Mouse (Mus musculus) naive thymus-derived CD4-positive, alpha-beta T cell, adult 2 months (primary cell): ENCODE data around the gene Gm17949.

ENCODE experiments used
- DNase-seq: peaks from one replicate; pipeline ENCODE4 v3.0.0-alpha.2; 2011; ENCODE audit warnings: low read depth

Gm17949 gene

GRCm38 (mm10) chr17:57011236-57012141 lies at the start of gene Gm17949, which contains the start of gene Gtf2f1:
TSS of gene Gm17949 (plus strand) at chr17:57011469.
TSS of gene Gtf2f1 (minus strand) at chr17:57011288.
- peak; percentile 100 for DNase-seq

GRCm38 (mm10) chr17:56961880-56962279 lies 49.4 kb upstream of the Gm17949 start:
- DNase-seq: no peak

GRCm38 (mm10) chr17:56962642-56963405 lies 48.4 kb upstream of the Gm17949 start:
- DNase-seq: no peak

- no peak for DNase-seq
These were observed 47.6 kb upstream of the Gm17949 start for GRCm38 (mm10) chr17:56963646-56964045.

GRCm38 (mm10) chr17:56969321-56969720 lies 41.9 kb upstream of the Gm17949 start:
- no peak for DNase-seq

- DNase-seq: no peak
These were observed 41.2 kb upstream of the Gm17949 start for GRCm38 (mm10) chr17:56970081-56970480.

DNA sequence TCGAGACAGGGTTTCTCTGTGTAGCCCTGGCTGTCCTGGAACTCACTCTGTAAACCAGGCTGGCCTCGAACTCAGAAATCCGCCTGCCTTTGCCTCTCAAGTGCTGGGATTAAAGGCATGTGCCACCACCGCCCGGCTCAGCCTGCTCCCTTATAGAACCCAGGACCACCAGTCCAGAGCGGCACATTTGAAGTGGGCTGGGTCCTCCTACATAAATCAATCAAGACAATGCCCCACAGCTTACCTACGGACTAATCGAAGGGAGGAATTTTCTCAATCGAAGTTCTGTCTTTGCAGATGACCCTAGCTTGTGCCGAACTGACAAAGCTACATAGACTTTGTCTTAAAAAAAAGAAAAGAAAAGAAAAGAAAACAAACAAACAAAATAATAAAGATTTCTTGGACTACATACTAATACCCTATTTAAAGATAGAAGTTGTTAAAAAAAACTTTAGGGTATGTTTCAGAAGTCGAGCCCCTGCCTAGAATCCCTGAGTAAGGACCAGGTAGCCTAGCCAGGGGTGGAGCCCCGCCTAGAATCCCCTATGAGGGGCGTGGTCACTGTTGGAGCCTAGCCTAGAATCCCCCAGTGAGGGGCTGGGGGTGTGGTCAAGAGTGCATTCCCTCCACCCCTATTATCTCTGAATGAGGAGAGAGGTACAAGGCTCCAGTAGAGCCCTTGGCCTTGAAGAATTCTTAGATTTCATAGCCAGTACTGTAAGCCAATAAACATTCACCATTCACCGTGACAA lies 37.1 kb upstream of the Gm17949 start:
- DNase-seq: no peak

GRCm38 (mm10) chr17:56974708-56975240 lies 36.5 kb upstream of the Gm17949 start:
- DNase-seq: no peak

- DNase-seq: no peak
These were observed 35.9 kb upstream of the Gm17949 start for GRCm38 (mm10) chr17:56975391-56975790.

DNA sequence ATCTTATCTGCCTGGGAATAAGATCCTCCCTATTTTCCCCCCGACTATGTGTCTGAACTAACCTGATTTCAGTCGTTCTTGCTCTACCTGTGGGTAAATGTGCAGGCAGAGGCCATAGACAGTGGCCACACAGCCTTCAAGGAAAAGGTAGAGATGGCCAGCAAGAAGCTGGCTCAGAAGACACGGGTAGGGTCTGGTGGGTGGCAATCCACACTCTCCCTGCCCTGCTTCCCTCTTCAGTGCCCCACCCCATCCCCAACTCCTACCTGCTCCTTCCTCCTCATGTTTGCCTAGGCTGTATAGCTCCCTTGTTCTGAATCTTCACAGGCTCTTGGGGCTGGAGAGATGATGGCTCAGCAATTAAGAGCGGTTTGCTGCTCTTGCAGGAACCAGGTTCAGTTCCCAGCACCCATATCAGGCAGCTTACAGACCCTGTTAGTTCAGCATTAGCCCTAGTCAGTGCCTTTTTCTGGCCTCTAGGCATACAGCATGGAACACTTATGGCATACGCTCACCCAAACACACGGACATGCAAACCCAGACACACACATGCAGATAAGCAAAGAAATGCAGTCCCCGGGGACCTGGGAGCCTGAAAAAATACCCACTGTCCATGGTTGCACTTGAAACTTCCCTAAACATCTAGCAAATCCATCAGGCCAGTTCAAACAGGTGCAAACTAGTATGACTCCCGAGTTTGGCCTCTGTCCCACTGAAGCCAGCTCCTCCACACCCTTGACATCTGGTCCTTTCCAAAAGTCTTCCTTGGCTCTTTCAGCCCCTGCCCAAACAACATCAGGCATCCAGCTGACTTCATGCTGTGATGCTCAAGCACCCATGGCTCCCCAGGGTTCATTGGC lies 34.5 kb upstream of the Gm17949 start:
- no peak for DNase-seq

- no peak for DNase-seq
These were observed 31.7 kb upstream of the Gm17949 start for GRCm38 (mm10) chr17:56979524-56979923.

- no peak for DNase-seq
These were observed 30.2 kb upstream of the Gm17949 start for GRCm38 (mm10) chr17:56981049-56981448.

DNA sequence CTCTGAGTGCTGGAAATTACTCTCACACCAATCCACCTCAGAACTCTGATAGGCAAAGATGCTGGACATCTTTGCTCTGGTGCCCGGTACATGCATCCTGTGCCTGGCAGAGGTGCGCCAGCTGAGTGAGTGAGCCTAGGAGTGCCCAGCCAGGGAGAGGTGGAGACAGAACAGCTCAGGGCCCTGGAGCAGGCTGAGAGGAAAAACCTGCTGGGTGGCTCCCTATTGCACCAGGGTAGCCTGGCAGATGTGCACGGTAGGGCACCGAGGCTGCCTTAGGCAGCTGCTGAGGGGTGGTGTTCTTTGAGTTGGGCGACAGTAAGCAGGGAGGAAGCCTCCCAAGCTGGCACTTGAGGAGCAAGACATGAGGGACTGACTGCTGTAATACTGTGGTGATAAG lies 29.3 kb upstream of the Gm17949 start, which contains the start of gene Acer1:
Acer1 (minus strand) TSS at position 114 of the 400 bp plus-strand sequence.
- no peak for DNase-seq

DNA sequence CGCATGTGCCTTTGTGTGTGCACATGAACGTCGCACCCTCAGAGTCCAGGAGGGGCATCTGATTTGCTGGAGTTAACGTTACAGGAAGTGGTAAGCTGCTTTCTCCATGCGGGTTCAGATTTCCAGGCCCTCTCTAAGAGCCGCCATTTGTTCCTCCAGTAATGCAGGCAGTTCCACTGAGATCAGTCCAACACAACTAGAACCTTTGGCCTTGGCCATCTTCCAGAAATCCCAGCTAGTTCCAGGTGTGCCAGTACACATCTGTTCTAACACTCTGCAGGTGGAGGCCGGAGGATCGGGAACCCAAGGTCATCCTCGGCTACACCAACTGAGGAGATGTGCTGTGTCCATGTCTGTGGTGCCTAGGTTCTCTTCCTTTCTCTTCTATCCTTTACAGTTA lies 26.4 kb upstream of the Gm17949 start:
- DNase-seq: no peak

DNA sequence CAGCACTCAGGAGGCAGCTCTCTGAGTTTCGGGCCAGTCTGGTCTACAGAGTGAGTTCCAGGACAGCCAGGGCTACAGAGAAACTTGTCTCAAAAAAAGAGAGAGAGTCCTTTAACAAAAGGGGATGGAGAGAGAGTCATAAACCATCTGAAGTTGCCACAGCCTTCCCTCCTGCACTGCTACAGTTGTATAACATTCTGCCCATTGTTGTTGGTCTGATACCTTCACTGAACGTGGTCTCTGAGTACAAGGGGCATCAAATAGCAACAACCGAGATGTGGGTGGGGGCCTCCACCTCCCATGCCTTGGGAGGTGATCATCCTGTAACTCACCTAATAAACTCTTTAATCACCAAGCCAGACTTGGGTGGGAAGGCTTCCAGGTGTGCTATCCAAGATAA lies 25.6 kb upstream of the Gm17949 start:
- DNase-seq: no peak

- DNase-seq: no peak
These were observed 25.0 kb upstream of the Gm17949 start for GRCm38 (mm10) chr17:56986105-56986805.

- DNase-seq: no peak
These were observed 22.8 kb upstream of the Gm17949 start for GRCm38 (mm10) chr17:56988441-56988840.

GRCm38 (mm10) chr17:56988921-56989430 lies 22.3 kb upstream of the Gm17949 start:
- no peak for DNase-seq

- no peak for DNase-seq
These were observed 21.7 kb upstream of the Gm17949 start for GRCm38 (mm10) chr17:56989467-56990114.
